Mouse (Mus musculus): ENCODE results near the gene 2010003K11Rik.

DNA sequence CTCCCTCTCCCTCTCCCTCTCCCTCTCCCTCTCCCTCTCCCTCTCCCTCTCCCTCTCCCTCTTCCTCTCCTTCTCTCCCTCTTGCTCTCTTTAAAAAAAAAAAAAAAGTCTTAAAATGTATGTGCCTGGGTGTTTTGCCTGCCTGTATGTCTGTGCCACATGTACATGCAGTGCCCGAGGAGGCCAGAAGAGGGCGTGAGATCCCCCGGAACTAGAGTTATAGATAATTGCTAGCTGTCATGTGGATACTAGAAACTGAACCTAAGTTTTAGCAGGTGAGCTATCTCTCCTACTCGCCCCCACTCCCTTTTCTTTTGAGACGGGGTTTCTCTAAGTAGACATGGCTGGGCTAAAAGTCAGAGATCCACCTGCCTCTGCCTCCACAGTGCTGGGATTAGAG is 30.0 kb downstream of the 2010003K11Rik start:
- peak; percentile 56; the same call in 1 of the 2 replicates for TF ChIP-seq CTCF (IDR thresholded peaks at IDR 0.05; ENCODE audit: extremely low read depth, insufficient read length, insufficient replicate concordance, low read depth, low read length)
- no peak for TF ChIP-seq POLR2A (IDR thresholded peaks at IDR 0.05; ENCODE audit: low read depth, low read length)
